Comparison of ENCODE assay signal across 20 mouse cellular contexts in genomic region chr13:56262269-56262668, GRCm38 (mm10). TPM values are rescaled to one million over a fixed set of nuclear protein-coding genes. Genes with fewer than 3 reads are reported as not detected.
"Had no signal": no experiment of that assay in that cellular context is flagged by ENCODE, and none has a peak within 500 bp of the region (broad histone marks: within the 10 kb centered on the region; RNA-seq: fewer than 3 reads in every experiment).

No protein-coding gene starts in this region.

- H3K27ac ChIP-seq: layer of hippocampus, adult 2 months; limb, embryonic 12.5 days; liver, embryonic 13.5 days; lung, embryonic 15.5 days; macrophage; neural tube, embryonic 15.5 days; stomach, postnatal 0 days had no signal

- ATAC-seq: liver, postnatal 0 days; midbrain, embryonic 16.5 days had no signal

- H3K4me1 ChIP-seq: liver, embryonic 13.5 days had no signal

- DNase-seq: kidney, adult 11 months; kidney, adult 9 months; kidney, postnatal 10 days; kidney, postnatal 4 days; liver; liver, embryonic 13.5 days; liver, postnatal 0 days; lung, postnatal 14 days; right cerebral cortex, adult 18-20 months had no signal

- H3K4me3 ChIP-seq: layer of hippocampus, adult 2 months; limb, embryonic 12.5 days; liver, embryonic 13.5 days; lung, embryonic 15.5 days; megakaryocyte, embryonic 14.5 days; neural tube, embryonic 15.5 days had no signal

- H3K36me3 ChIP-seq: limb, embryonic 12.5 days; liver, embryonic 13.5 days; lung, embryonic 15.5 days; neural tube, embryonic 15.5 days had no signal

- H3K9me3 ChIP-seq: liver, embryonic 13.5 days; lung, embryonic 15.5 days; neural tube, embryonic 15.5 days had no signal

- H3K4me2 ChIP-seq: limb, embryonic 12.5 days; liver, embryonic 13.5 days; lung, embryonic 15.5 days; midbrain, embryonic 11.5 days; neural tube, embryonic 15.5 days had no signal

- H3K9ac ChIP-seq: limb, embryonic 12.5 days; liver, embryonic 13.5 days; liver, postnatal 0 days; lung, embryonic 15.5 days; neural tube, embryonic 15.5 days had no signal

RNA-seq across cellular contexts. Expression of gene Neurog1, which starts 10.3 kb away (rescaled TPM):
- total RNA-seq: layer of hippocampus, postnatal 10 days; left cerebral cortex, postnatal 36 days had no signal
- polyA plus RNA-seq: limb, embryonic 12.5 days; liver, embryonic 13.5 days; liver, postnatal 0 days; lung, embryonic 15.5 days; macrophage; stomach, postnatal 0 days had no signal
